Mouse (Mus musculus) lung, embryonic 16.5 days (tissue): ENCODE measurements at regions not wholly inside any gene's neighbourhood (a gene's known extent, or its start where the extent isn't known, plus 50 kb on each side); places are given as distances from the start of the nearest gene placed in this dataset.

Experiments
- ATAC-seq: fragments of 200-750 bp; cut with Nextera tagmentation; 2 replicates; pipeline ENCODE4 v1.8.0; 2017; ENCODE audit warnings: low read depth, mild to moderate bottlenecking, moderate library complexity
- H3K27ac ChIP-seq: fragments of 300-500 bp; sonication (generic); 2 replicates; pipeline ENCODE4 v1.5.1; 2014; ENCODE audit warnings: mild to moderate bottlenecking, control low read depth, low read length
- H3K27me3 ChIP-seq: fragments of 300-500 bp; sonication (generic); 2 replicates; pipeline ENCODE4 v1.6.1; 2014; ENCODE audit warnings: low read depth, low read length, mixed read lengths; ENCODE audit not compliant: control insufficient read depth, insufficient read depth
- H3K36me3 ChIP-seq: fragments of 300-500 bp; sonication (generic); 2 replicates; pipeline ENCODE4 v1.6.1; 2014; ENCODE audit warnings: low read length; ENCODE audit not compliant: control insufficient read depth, insufficient read depth
- H3K4me1 ChIP-seq: fragments of 300-500 bp; sonication (generic); replicated peaks from 2 replicates; pipeline ENCODE4 v1.6.1; 2014; ENCODE audit warnings: low read length, mixed read lengths; ENCODE audit not compliant: control insufficient read depth, insufficient read depth
- H3K4me2 ChIP-seq: fragments of 300-500 bp; sonication (generic); 2 replicates; pipeline ENCODE4 v1.6.1; 2014; ENCODE audit warnings: low read depth, low read length, control low read depth
- H3K4me3 ChIP-seq: fragments of 300-500 bp; sonication (generic); 2 replicates; pipeline ENCODE4 v1.5.1; 2014; ENCODE audit warnings: mild to moderate bottlenecking, low read length, control low read depth
- H3K9ac ChIP-seq: fragments of 300-500 bp; sonication (generic); 2 replicates; pipeline ENCODE4 v1.6.1; 2014; ENCODE audit warnings: low read length, control low read depth
- H3K9me3 ChIP-seq: fragments of 300-500 bp; sonication (generic); 2 replicates; pipeline ENCODE4 v1.6.1; 2016; ENCODE audit warnings: low read length; ENCODE audit not compliant: control insufficient read depth
- WGBS: fragments of 180-500 bp; shearing (Covaris S2); extraction: QIAGEN DNeasy Blood & Tissue Kit; methylation state at CpG from one replicate; pipeline ENCODE4 v1.1.7; 2014; 5-methylcytosine and 5-hydroxymethylcytosine counted together

GRCm38 (mm10) chr1:36009010-36009619 is 59.1 kb upstream of the Hs6st1 start:
- no peak overlapping the region for H3K4me3 ChIP-seq
- 51% methylated on average over 6 of the region's 6 CpGs for WGBS
- no peaks in the 10 kb centered on the region for H3K27me3 ChIP-seq
- H3K4me2 ChIP-seq, result no peak overlapping the region
- H3K9me3 ChIP-seq, result no peaks in the 10 kb centered on the region
- ATAC-seq, result no peak
- no peak overlapping the region for H3K9ac ChIP-seq
- peaks cover 12% of the 10 kb centered on the region for H3K4me1 ChIP-seq
- H3K27ac ChIP-seq, result no peak overlapping the region
- no peaks in the 10 kb centered on the region for H3K36me3 ChIP-seq

GRCm38 (mm10) chr1:36010151-36010550 is 58.0 kb upstream of the Hs6st1 start:
- Histone ChIP-seq H3K4me3 (no peak overlapping the region), H3K36me3 (no peaks in the 10 kb centered on the region), H3K9ac (no peak overlapping the region), H3K27ac (no peak overlapping the region), H3K27me3 (no peaks in the 10 kb centered on the region), H3K4me1 (peaks cover 13% of the 10 kb centered on the region), H3K4me2 (no peak overlapping the region), H3K9me3 (no peaks in the 10 kb centered on the region)
- ATAC-seq, result no peak
- WGBS, result 82% methylated on average over 7 of the region's 7 CpGs

DNA sequence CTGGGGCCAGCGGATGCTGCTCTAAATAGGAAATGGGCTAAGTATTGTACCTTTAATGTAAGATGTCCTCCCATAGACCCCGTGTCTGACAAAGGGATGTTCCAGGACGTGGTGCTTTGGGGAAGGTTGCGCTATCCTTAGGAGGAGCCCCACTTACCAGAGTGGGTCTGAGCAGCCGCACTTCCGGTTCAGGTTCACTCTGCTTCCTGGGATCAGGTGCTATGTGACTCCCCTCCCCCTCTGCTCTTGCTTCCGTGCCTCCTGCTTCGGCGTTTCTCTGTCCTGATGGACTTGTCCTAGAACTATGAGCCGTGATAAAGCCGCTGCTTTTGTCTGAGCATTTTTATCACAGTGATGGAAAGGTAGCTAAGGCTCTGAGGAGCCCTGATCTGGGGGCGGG is 57.4 kb upstream of the Hs6st1 start:
- Histone ChIP-seq H3K4me2 (no peak overlapping the region), H3K9ac (no peak overlapping the region), H3K27me3 (no peaks in the 10 kb centered on the region), H3K4me1 (peaks cover 19% of the 10 kb centered on the region), H3K9me3 (no peaks in the 10 kb centered on the region), H3K4me3 (no peak overlapping the region), H3K36me3 (no peaks in the 10 kb centered on the region), H3K27ac (no peak overlapping the region)
- 65% methylated on average over 12 of the region's 12 CpGs for WGBS
- no peak for ATAC-seq

GRCm38 (mm10) chr1:36012081-36012765 is 56.0 kb upstream of the Hs6st1 start:
- WGBS, result 49% methylated on average over 9 of the region's 9 CpGs
- Histone ChIP-seq H3K27ac (no peak overlapping the region), H3K27me3 (no peaks in the 10 kb centered on the region), H3K4me1 (peaks cover 28% of the 10 kb centered on the region), H3K9me3 (no peaks in the 10 kb centered on the region), H3K9ac (no peak overlapping the region), H3K36me3 (no peaks in the 10 kb centered on the region), H3K4me3 (no peak overlapping the region), H3K4me2 (no peak overlapping the region)
- ATAC-seq, result no peak

DNA sequence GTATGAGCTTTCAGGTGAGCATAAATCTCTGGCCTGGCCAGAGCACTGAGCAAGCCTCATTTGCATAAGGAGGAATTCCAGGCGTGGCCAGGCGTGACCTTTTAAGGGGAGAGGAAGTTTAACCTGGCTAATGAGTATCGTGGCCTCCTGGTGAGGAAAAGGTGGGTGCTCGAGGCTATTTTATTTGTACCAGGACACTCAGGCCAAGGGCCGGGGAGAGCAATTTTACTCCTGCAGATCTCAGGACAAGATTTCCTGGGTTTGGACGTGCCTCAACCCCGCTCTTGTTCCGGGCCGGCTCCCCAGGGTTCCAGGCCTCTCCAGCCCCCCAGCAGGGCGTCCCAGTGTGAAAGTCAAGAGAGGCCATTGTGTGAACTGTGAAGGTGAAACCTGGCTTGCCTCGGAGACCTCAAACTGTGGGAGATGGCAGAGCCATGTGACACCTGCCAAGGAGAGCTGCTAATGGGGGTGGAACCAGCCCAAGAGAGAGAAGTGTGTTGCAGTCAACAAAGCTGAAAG is 54.3 kb upstream of the Hs6st1 start:
- Histone ChIP-seq H3K4me1 (peaks cover 39% of the 10 kb centered on the region), H3K4me2 (no peak overlapping the region), H3K9ac (no peak overlapping the region), H3K9me3 (no peaks in the 10 kb centered on the region), H3K27me3 (no peaks in the 10 kb centered on the region), H3K4me3 (no peak overlapping the region), H3K27ac (peak overlapping the region; percentile 71), H3K36me3 (no peaks in the 10 kb centered on the region)
- ATAC-seq, result peak; percentile 24; the same call in 1 of the 2 replicates
- 41% methylated on average over 11 of the region's 11 CpGs for WGBS

DNA sequence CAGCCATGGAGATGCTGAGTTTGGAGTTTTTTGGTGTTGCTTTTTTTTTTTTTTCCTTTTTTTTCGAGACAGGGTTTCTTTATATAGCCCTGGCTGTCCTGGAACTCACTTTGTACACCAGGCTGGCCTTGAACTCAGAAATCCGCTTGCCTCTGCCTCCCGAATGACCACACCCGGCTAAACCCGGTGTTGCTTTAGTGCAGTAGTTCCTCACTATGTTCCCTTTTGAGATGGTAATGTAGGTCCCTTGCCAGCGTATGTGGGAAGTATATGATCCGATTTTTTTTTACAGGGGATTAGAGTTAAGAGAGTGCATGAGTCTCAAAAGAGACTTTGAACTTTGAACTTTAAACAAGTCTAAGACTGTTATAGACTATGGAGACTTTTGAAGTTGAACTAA is 53.8 kb upstream of the Hs6st1 start:
- Histone ChIP-seq H3K4me2 (no peak overlapping the region), H3K9me3 (no peaks in the 10 kb centered on the region), H3K4me3 (no peak overlapping the region), H3K27me3 (no peaks in the 10 kb centered on the region), H3K27ac (peak overlapping the region; percentile 71; the same call in 1 of the 2 replicates), H3K4me1 (peaks cover 36% of the 10 kb centered on the region), H3K9ac (no peak overlapping the region), H3K36me3 (no peaks in the 10 kb centered on the region)
- no peak for ATAC-seq
- WGBS, result 72% methylated on average over 7 of the region's 7 CpGs

DNA sequence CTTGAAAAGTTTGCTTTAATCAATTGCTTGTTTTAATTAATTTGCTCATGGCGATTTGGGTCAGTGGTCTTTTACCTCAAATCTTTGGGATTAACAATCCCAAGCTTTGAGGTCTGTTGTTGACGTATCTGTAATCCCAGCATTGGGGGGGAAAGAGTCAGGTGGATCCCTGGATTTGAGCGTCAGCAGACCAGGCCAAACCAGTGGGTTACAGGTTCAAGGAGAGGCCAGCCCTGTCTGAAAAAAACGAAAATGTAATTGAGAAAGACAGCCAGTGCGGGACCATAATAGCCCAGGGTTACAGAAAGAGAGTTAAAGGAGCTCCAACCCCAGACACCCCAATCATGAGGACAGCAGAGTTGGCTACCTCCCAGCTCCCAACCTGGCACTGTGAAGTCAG is 53.0 kb upstream of the Hs6st1 start:
- Histone ChIP-seq H3K9me3 (no peaks in the 10 kb centered on the region), H3K27me3 (no peaks in the 10 kb centered on the region), H3K36me3 (no peaks in the 10 kb centered on the region), H3K4me2 (no peak overlapping the region), H3K4me3 (no peak overlapping the region), H3K9ac (no peak overlapping the region), H3K4me1 (peaks cover 36% of the 10 kb centered on the region), H3K27ac (no peak overlapping the region)
- 81% methylated on average over 5 of the region's 5 CpGs for WGBS
- no peak for ATAC-seq

DNA sequence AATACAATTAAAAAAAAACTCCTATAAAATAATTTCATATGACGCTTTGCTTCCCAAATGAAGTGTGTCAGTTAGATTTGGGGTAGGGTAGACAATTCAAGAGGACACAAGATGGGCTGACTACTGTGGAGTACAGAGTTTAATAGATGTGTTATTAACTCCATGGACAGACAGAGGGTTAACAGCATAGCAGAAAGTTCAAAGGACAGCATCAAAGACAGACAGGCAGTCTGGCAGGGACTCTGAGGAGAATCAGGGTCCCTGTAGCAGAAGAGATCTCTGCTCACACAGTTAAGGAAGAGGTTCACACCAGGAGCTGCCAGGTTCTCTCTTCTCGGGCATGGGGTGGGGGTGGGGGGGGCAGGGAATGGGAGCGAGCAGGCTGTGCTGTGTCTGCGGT is 51.6 kb upstream of the Hs6st1 start:
- H3K4me1 ChIP-seq, result peaks cover 36% of the 10 kb centered on the region

DNA sequence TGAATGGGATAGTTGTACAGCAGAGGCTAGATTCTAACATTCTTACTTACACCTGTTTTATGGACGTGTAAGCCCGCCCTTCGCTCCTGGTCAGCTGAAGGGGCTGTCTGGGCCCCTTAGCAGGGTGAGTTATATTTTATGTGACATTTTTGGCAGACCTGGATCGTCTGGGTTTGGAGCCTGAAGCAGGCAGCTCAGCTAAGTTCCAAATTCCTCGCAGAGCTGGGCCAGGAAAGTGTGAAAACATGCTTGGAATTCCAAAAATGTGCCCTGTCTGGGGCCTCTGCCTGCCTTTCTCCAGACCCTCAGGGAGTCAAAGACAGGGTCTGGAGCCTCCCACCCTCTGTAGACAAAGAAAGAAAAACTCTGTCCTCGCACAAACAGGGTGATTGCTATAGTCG is 51.1 kb upstream of the Hs6st1 start:
- WGBS, result 7% methylated on average over 7 of the region's 7 CpGs
- Histone ChIP-seq H3K4me1 (peaks cover 36% of the 10 kb centered on the region), H3K9me3 (no peaks in the 10 kb centered on the region), H3K4me2 (0 out of 2 replicates have a peak overlapping the region, but pooled peaks have one; percentile 13), H3K36me3 (no peaks in the 10 kb centered on the region), H3K27ac (peak overlapping the region; percentile 83), H3K9ac (peak overlapping the region; percentile 18; the same call in 1 of the 2 replicates), H3K4me3 (no peak overlapping the region), H3K27me3 (no peaks in the 10 kb centered on the region)
- ATAC-seq, result peak; percentile 80

More for the DNA sequence above, 51.6 kb upstream of the Hs6st1 start:
- 27% methylated on average over 4 of the region's 4 CpGs for WGBS
- no peaks in the 10 kb centered on the region for H3K9me3 ChIP-seq
- no peaks in the 10 kb centered on the region for H3K27me3 ChIP-seq
- no peaks in the 10 kb centered on the region for H3K36me3 ChIP-seq
- no peak overlapping the region; the same call in 1 of the 2 replicates for H3K9ac ChIP-seq
- no peak overlapping the region for H3K4me3 ChIP-seq
- peak overlapping the region; percentile 83 for H3K27ac ChIP-seq
- no peak for ATAC-seq
- H3K4me2 ChIP-seq, result 0 out of 2 replicates have a peak overlapping the region, but pooled peaks have one; percentile 13
